8 mouse cellular contexts compared by ENCODE assay signal in the genomic region with DNA sequence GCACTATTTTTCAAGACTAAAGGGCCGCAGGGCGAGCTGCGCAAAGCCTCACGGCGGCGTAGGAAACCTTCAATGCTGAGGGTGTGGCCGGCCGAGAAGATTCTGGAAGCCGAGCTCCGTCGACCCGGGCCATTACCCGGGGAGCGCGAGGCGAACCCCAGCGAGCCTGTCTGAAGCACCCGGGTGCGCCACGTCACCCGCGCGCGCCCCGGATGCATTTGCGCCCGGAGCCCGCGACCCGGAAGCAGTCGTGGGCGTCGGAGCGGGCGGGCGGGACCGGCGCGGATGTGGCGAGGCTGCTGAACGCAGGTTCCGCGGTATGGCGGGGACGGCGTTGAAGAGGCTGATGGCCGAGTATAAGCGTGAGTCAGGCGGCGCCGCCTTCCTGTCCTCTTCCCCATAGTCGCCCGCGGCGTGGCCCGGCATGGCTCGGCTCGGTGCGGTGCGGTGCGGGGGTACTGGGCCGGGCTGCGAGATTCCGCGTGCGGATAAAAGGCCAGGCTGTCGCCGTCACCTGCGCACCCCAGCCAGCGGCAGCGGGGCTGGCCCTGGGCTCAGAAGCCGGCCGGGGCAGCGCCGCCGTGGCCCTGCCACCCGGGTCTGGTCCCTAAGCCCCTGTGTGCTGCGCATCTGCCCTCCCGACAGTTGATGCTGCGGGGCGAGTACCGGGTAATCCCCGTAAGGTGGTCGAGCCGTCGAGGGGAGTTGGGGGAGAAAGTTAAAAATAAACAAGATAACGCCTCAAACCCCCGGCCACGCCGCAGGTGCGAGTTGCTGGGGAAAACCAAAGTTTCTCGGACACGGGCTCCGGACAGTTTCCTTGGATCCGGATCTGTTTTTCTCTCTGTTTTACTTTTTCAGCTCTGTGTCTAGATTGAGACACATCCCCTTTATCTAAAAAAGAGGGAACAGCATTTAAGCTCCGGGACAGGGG. TPM values are rescaled to one million over a fixed set of nuclear protein-coding genes. Genes with fewer than 3 reads are reported as not detected.
DNase-seq lines count a peak whose midpoint lies in the region; ATAC-seq and TF ChIP-seq lines count a peak whose summit lies in the region.

Gene Ube2g2 (plus strand): TSS at position 221 of the 934 bp plus-strand sequence.

- DNase-seq in c-Kit-positive CD71-positive TER-119-negative erythroid progenitor cells, embryonic 14.5 days (ENCODE audit: low read depth): peak; percentile 87
- peak; percentile 93 to 97 for DNase-seq in kidney, postnatal 36 days
- DNase-seq in stomach, postnatal 0 days (ENCODE audit: low spot score): peak; percentile 96

- under 1% methylated on average over 95 of the region's 96 CpGs for WGBS in forebrain, embryonic 12.5 days
- WGBS in heart, embryonic 16.5 days: under 1% methylated on average over 96 of the region's 96 CpGs
- under 1% methylated on average over 95 of the region's 96 CpGs for WGBS in liver, embryonic 16.5 days (ENCODE audit: insufficient replicate concordance)
- WGBS in neural tube, embryonic 12.5 days: under 1% methylated on average over 96 of the region's 96 CpGs
- WGBS in stomach, postnatal 0 days: under 1% methylated on average over 96 of the region's 96 CpGs

- no peaks in the 10 kb centered on the region for H3K9me3 ChIP-seq in E14TG2a.4 (ENCODE audit: low read length)
- H3K9me3 ChIP-seq in forebrain, embryonic 12.5 days: no peaks in the 10 kb centered on the region
- no peaks in the 10 kb centered on the region for H3K9me3 ChIP-seq in heart, embryonic 16.5 days (replicated peaks; ENCODE audit: control insufficient read depth, low read length)
- no peaks in the 10 kb centered on the region for H3K9me3 ChIP-seq in liver, embryonic 16.5 days (replicated peaks; ENCODE audit: control insufficient read depth, low read length)
- no peaks in the 10 kb centered on the region for H3K9me3 ChIP-seq in neural tube, embryonic 12.5 days
- H3K9me3 ChIP-seq in stomach, postnatal 0 days (ENCODE audit: control insufficient read depth, low read length): no peaks in the 10 kb centered on the region

- H3K4me1 ChIP-seq in E14TG2a.4 (replicated peaks; ENCODE audit: low read depth, low read length): peaks cover 51% of the 10 kb centered on the region
- peaks cover 32% of the 10 kb centered on the region for H3K4me1 ChIP-seq in forebrain, embryonic 12.5 days
- peaks cover 33% of the 10 kb centered on the region for H3K4me1 ChIP-seq in heart, embryonic 16.5 days (ENCODE audit: control insufficient read depth, insufficient read depth, low read length)
- peaks cover 36% of the 10 kb centered on the region for H3K4me1 ChIP-seq in liver, embryonic 16.5 days (ENCODE audit: control insufficient read depth, low read depth, low read length)
- H3K4me1 ChIP-seq in neural tube, embryonic 12.5 days: peaks cover 21% of the 10 kb centered on the region
- H3K4me1 ChIP-seq in stomach, postnatal 0 days (replicated peaks; ENCODE audit: control insufficient read depth, insufficient read depth): peaks cover 20% of the 10 kb centered on the region

- peak; percentile 67 for TF ChIP-seq EP300 in stomach, postnatal 0 days (optimal IDR thresholded peaks at IDR 0.05)

- peaks cover 59% of the 10 kb centered on the region for H3K36me3 ChIP-seq in E14TG2a.4 (ENCODE audit: insufficient read depth, low read length)
- peaks cover 22% of the 10 kb centered on the region for H3K36me3 ChIP-seq in forebrain, embryonic 12.5 days (replicated peaks)
- H3K36me3 ChIP-seq in heart, embryonic 16.5 days (ENCODE audit: control insufficient read depth, insufficient read depth): peaks cover 5% of the 10 kb centered on the region
- peaks cover 2% of the 10 kb centered on the region; the same call in 1 of the 2 replicates for H3K36me3 ChIP-seq in liver, embryonic 16.5 days (ENCODE audit: control insufficient read depth, insufficient read depth)
- H3K36me3 ChIP-seq in neural tube, embryonic 12.5 days: peaks cover 9% of the 10 kb centered on the region
- 0 out of 2 replicates have a peak, but pooled peaks cover 4% of the 10 kb centered on the region for H3K36me3 ChIP-seq in stomach, postnatal 0 days (ENCODE audit: control insufficient read depth, insufficient read depth, low read length)

- no peak for TF ChIP-seq CTCF in E14TG2a.4 (conservative IDR thresholded peaks at IDR 0.05; ENCODE audit: low read length)
- no peak for TF ChIP-seq CTCF in stomach, postnatal 0 days (IDR thresholded peaks at IDR 0.05; ENCODE audit: low read depth)

- H3K27ac ChIP-seq in forebrain, embryonic 12.5 days: peak within 1 kb of the TSS; percentile 86
- H3K27ac ChIP-seq in heart, embryonic 16.5 days (ENCODE audit: low read length): peak within 1 kb of the TSS; percentile 86
- H3K27ac ChIP-seq in liver, embryonic 16.5 days (ENCODE audit: low read length): peak within 1 kb of the TSS; percentile 93
- H3K27ac ChIP-seq in neural tube, embryonic 12.5 days: peak within 1 kb of the TSS; percentile 63
- H3K27ac ChIP-seq in stomach, postnatal 0 days (replicated peaks): peak within 1 kb of the TSS; percentile 97

- H3K27me3 ChIP-seq in E14TG2a.4 (ENCODE audit: insufficient read depth, low read length): no peaks in the 10 kb centered on the region
- no peaks in the 10 kb centered on the region for H3K27me3 ChIP-seq in forebrain, embryonic 12.5 days
- H3K27me3 ChIP-seq in heart, embryonic 16.5 days (ENCODE audit: control insufficient read depth, insufficient read depth, low read length): no peaks in the 10 kb centered on the region
- H3K27me3 ChIP-seq in liver, embryonic 16.5 days (ENCODE audit: control insufficient read depth, insufficient read depth, low read depth, low read length): no peaks in the 10 kb centered on the region
- no peaks in the 10 kb centered on the region for H3K27me3 ChIP-seq in neural tube, embryonic 12.5 days (replicated peaks)
- no peaks in the 10 kb centered on the region for H3K27me3 ChIP-seq in stomach, postnatal 0 days (ENCODE audit: control insufficient read depth, insufficient read depth, low read length)

- peak within 1 kb of the TSS; percentile 81 for H3K4me2 ChIP-seq in forebrain, embryonic 12.5 days
- peak within 1 kb of the TSS; percentile 79 for H3K4me2 ChIP-seq in heart, embryonic 16.5 days (ENCODE audit: low read depth, low read length)
- peak within 1 kb of the TSS; percentile 70 for H3K4me2 ChIP-seq in liver, embryonic 16.5 days (ENCODE audit: low read depth, low read length)
- peak within 1 kb of the TSS; percentile 80 for H3K4me2 ChIP-seq in neural tube, embryonic 12.5 days (replicated peaks)
- H3K4me2 ChIP-seq in stomach, postnatal 0 days (replicated peaks; ENCODE audit: low read depth): peak within 1 kb of the TSS; percentile 81

- H3K4me3 ChIP-seq in E14TG2a.4 (replicated peaks; ENCODE audit: low read length): peak within 1 kb of the TSS; percentile 96
- H3K4me3 ChIP-seq in forebrain, embryonic 12.5 days (replicated peaks): peak within 1 kb of the TSS; percentile 99
- H3K4me3 ChIP-seq in heart, embryonic 16.5 days (ENCODE audit: low read length): peak within 1 kb of the TSS; percentile 88
- peak within 1 kb of the TSS; percentile 85 for H3K4me3 ChIP-seq in liver, embryonic 16.5 days (ENCODE audit: low read depth, low read length)
- H3K4me3 ChIP-seq in neural tube, embryonic 12.5 days: peak within 1 kb of the TSS; percentile 94
- peak within 1 kb of the TSS; percentile 99 for H3K4me3 ChIP-seq in stomach, postnatal 0 days (ENCODE audit: low read depth, low read length)

- H3K9ac ChIP-seq in forebrain, embryonic 12.5 days: peak within 1 kb of the TSS; percentile 95
- peak within 1 kb of the TSS; percentile 98 for H3K9ac ChIP-seq in heart, embryonic 16.5 days (ENCODE audit: low read length)
- peak within 1 kb of the TSS; percentile 92 for H3K9ac ChIP-seq in liver, embryonic 16.5 days (ENCODE audit: low read depth, low read length)
- H3K9ac ChIP-seq in neural tube, embryonic 12.5 days: peak within 1 kb of the TSS; percentile 95
- peak within 1 kb of the TSS; percentile 98 for H3K9ac ChIP-seq in stomach, postnatal 0 days (ENCODE audit: low read length)

- peak; percentile 94 for ATAC-seq in forebrain, embryonic 12.5 days (ENCODE audit: low FRiP score)
- peak; percentile 84 for ATAC-seq in heart, embryonic 16.5 days (replicated peaks; ENCODE audit: extremely low read depth, insufficient read depth, low FRiP score)
- peak; percentile 94 for ATAC-seq in liver, embryonic 16.5 days (ENCODE audit: low read depth)
- ATAC-seq in neural tube, embryonic 12.5 days (ENCODE audit: low FRiP score, low read depth): peak; percentile 91
- ATAC-seq in stomach, postnatal 0 days (ENCODE audit: low FRiP score, low TSS enrichment): peak; percentile 90

RNA-seq across cellular contexts. Expression of gene Ube2g2, which starts in this region (rescaled TPM):
- 87.0 and 92.7 TPM in 2 replicates for polyA plus RNA-seq in forebrain, embryonic 12.5 days (2016; fragmentation: Nextera tagmentation; extraction: Ambion mirVana)
- 85.4 and 91.0 TPM in 2 replicates for polyA plus RNA-seq in heart, embryonic 16.5 days (2015; fragmentation: Nextera tagmentation; extraction: Ambion mirVana)
- polyA plus RNA-seq in liver, embryonic 16.5 days (2015; fragmentation: Nextera tagmentation; extraction: Ambion mirVana): 43.7 and 46.3 TPM in 2 replicates
- 90.9 and 93.7 TPM in 2 replicates for polyA plus RNA-seq in neural tube, embryonic 12.5 days (2016; fragmentation: Nextera tagmentation; extraction: Ambion mirVana)
- polyA plus RNA-seq in stomach, postnatal 0 days (2015; fragmentation: Nextera tagmentation; extraction: Ambion mirVana): 53.8 and 54.5 TPM in 2 replicates

Comparison
In these comparisons a context has a peak if more than half of its experiments do, and no peak if none do; other contexts are left out.
1. Peak in every context shown above with its lines: DNase-seq, ATAC-seq, H3K4me3 ChIP-seq and H3K27ac ChIP-seq.